Mouse (Mus musculus) Patski (cell line): ENCODE measurements around the gene Prr15l. TPM values are rescaled to one million over a fixed set of nuclear protein-coding genes. Genes with fewer than 3 reads are reported as not detected.
A peak's percentile ranks its signal among the peaks of the same experiment; 100 is the strongest.

Experiments
- ATAC-seq: fragments of 100-300 bp; one replicate; pipeline ENCODE4 v1.8.0; 2021
- CTCF ChIA-PET: fragments of 350-600 bp; sonication (Branson Sonifier 250); formaldehyde crosslinking; loops from one replicate; lab custom pipeline; 2022; ENCODE audit warnings: inconsistent platforms; lab: Charles Lee
- POLR2A ChIA-PET: fragments of 350-600 bp; sonication (Branson Sonifier 250); formaldehyde crosslinking; loops from one replicate; lab custom pipeline; 2022; ENCODE audit warnings: antibody characterized with exemption, inconsistent platforms; lab: Charles Lee
- DNase-seq: peaks from one replicate; pipeline ENCODE4 v3.0.0-alpha.2; 2011; ENCODE audit warnings: low read depth, low spot score
- H3K27me3 ChIP-seq: fragments of 371-371 bp; one replicate; pipeline ENCODE4 v1.5.1; 2021
- CTCF ChIP-seq: fragments of 100-300 bp; IDR thresholded peaks from one replicate; pipeline ENCODE4 v1.5.1; 2021
- in situ Hi-C: fragments of 300-500 bp; cut with MboI; formaldehyde crosslinking; loops from 3 replicates; pipeline ENCODE4 v1.11.1; 2018; ENCODE audit warnings: low pct_unique_long_range_greater_than_20kb, mixed read lengths
- polyA plus RNA-seq: library from polyadenylated mRNA; unstranded; gene quantifications from one replicate; pipeline ENCODE4 v1.2.3, GENCODE M21; 2021

The Prr15l gene
- polyA plus RNA-seq, 1 experiment from 2014 or later, result 2.1 TPM

- H3K27me3 ChIP-seq, result no peaks in the 10 kb centered on the region
- ChIA-PET POLR2A (interaction anchor here (0.5 to 0.6 kb wide), 3 partner anchors 9 to 317 kb away, joined by 3 read pairs; no protein-coding TSS in a partner anchor), CTCF (interaction anchor here (0.9 to 6.0 kb wide), 4 partner anchors 12 to 228 kb away, joined by 3 to 42 read pairs (median 6); partner anchors contain the start of gene Scrn2)
- no peak for DNase-seq
- in situ Hi-C loops, result no loop called here
- ATAC-seq, result no peak
- TF ChIP-seq CTCF, result no peak
These were observed 47.8 kb downstream of the Prr15l start for GRCm38 (mm10) chr11:96975511-96976378.

- DNase-seq (no peak), ATAC-seq (no peak)
- in situ Hi-C loops, result no loop called here
- ChIA-PET CTCF (interaction anchor here (1.3 to 6.0 kb wide), 2 partner anchors 12 to 51 kb away, joined by 6 to 42 read pairs; partner anchors contain the start of gene Scrn2), POLR2A (interaction anchor here (0.5 to 0.6 kb wide), 3 partner anchors 9 to 317 kb away, joined by 3 read pairs; no protein-coding TSS in a partner anchor)
- no peak for TF ChIP-seq CTCF
- H3K27me3 ChIP-seq, result no peaks in the 10 kb centered on the region
These were observed 48.4 kb downstream of the Prr15l start for GRCm38 (mm10) chr11:96976379-96976687.

- POLR2A ChIA-PET, result interaction anchor here (1.6 kb wide), 1 partner anchor 33 kb away, joined by 5 read pairs; the partner anchor contains the start of gene Pnpo
- H3K27me3 ChIP-seq, result no peaks in the 10 kb centered on the region
- DNase-seq (no peak), ATAC-seq (peak; percentile 37)
- CTCF ChIA-PET, result interaction anchor here (1.3 to 6.0 kb wide), 2 partner anchors 13 to 50 kb away, joined by 6 to 42 read pairs; partner anchors contain the start of gene Scrn2
- no peak for TF ChIP-seq CTCF
- in situ Hi-C loops, result no loop called here
These were observed 49.1 kb downstream of the Prr15l start for GRCm38 (mm10) chr11:96976911-96977591.

- CTCF ChIA-PET, result interaction anchor here (0.9 to 6.0 kb wide), 7 partner anchors 14 to 68 kb away, joined by 3 to 42 read pairs (median 3); partner anchors contain the start of genes Cdk5rap3 and Scrn2
- H3K27me3 ChIP-seq, result no peaks in the 10 kb centered on the region
- no peak for TF ChIP-seq CTCF
- peak; percentile 100 for DNase-seq
- in situ Hi-C loops, result no loop called here
- POLR2A ChIA-PET, result interaction anchor here (1.0 to 1.7 kb wide), 4 partner anchors 22 to 68 kb away, joined by 3 to 5 read pairs (median 5); partner anchors contain the start of gene Pnpo
- peak; percentile 91 for ATAC-seq
These were observed 49.9 kb downstream of the Prr15l start for GRCm38 (mm10) chr11:96977606-96978400.

GRCm38 (mm10) chr11:96978401-96979246 is 50.7 kb downstream of the Prr15l start:
- no peaks in the 10 kb centered on the region for H3K27me3 ChIP-seq
- ATAC-seq (no peak), DNase-seq (no peak)
- POLR2A ChIA-PET, result interaction anchor here (0.7 to 1.7 kb wide), 8 partner anchors 23 to 1990 kb away, joined by 3 to 5 read pairs (median 5); partner anchors contain the start of genes Pnpo and Scrn2
- no peak for TF ChIP-seq CTCF
- CTCF ChIA-PET, result interaction anchor here (0.9 to 6.0 kb wide), 7 partner anchors 15 to 67 kb away, joined by 3 to 42 read pairs (median 3); partner anchors contain the start of genes Cdk5rap3 and Scrn2
- in situ Hi-C loops, result no loop called here

GRCm38 (mm10) chr11:96979329-96979728 is 51.4 kb downstream of the Prr15l start:
- POLR2A ChIA-PET, result interaction anchor here (0.7 to 1.7 kb wide), 5 partner anchors 41 to 1990 kb away, joined by 3 to 5 read pairs (median 5); partner anchors contain the start of gene Scrn2

GRCm38 (mm10) chr11:96980021-96980420 is 52.1 kb downstream of the Prr15l start:
- in situ Hi-C loops, result no loop called here
- ChIA-PET CTCF (interaction anchor here (1.1 to 6.0 kb wide), 4 partner anchors 19 to 48 kb away, joined by 3 to 42 read pairs (median 4); partner anchors contain the start of gene Scrn2), POLR2A (interaction anchor here (1.7 kb wide), 1 partner anchor 40 kb away, joined by 5 read pairs; no protein-coding TSS in a partner anchor)
- DNase-seq (no peak), ATAC-seq (no peak)
- TF ChIP-seq CTCF, result no peak
- H3K27me3 ChIP-seq, result no peaks in the 10 kb centered on the region

More at GRCm38 (mm10) chr11:96979329-96979728, 51.4 kb downstream of the Prr15l start:
- no peak for DNase-seq
- in situ Hi-C loops, result no loop called here
- no peaks in the 10 kb centered on the region for H3K27me3 ChIP-seq
- ATAC-seq, result no peak
- CTCF ChIA-PET, result interaction anchor here (1.1 to 6.0 kb wide), 3 partner anchors 42 to 48 kb away, joined by 3 to 42 read pairs (median 5); partner anchors contain the start of gene Scrn2
- TF ChIP-seq CTCF, result no peak

GRCm38 (mm10) chr11:96981461-96981860 is 53.6 kb downstream of the Prr15l start:
- CTCF ChIA-PET, result interaction anchor here (0.7 to 2.7 kb wide), 6 partner anchors 11 to 51 kb away, joined by 3 to 22 read pairs (median 6); partner anchors contain the start of gene Scrn2
- H3K27me3 ChIP-seq, result no peaks in the 10 kb centered on the region
- POLR2A ChIA-PET, result no interaction called here
- in situ Hi-C loops, result no loop called here
- no peak for TF ChIP-seq CTCF
- no peak for ATAC-seq
- no peak for DNase-seq
